Mouse (Mus musculus) cerebellum, adult 2 months (tissue): Measurements from ENCODE around the gene Ntm. TPM values are rescaled to one million over a fixed set of nuclear protein-coding genes. Genes with fewer than 3 reads are reported as not detected.

Source experiments
- DNase-seq, 2 experiments: peaks; one replicate each; pipeline ENCODE4 v3.0.0; 2021
- H3K27ac ChIP-seq: fragments of 200-500 bp; 2 replicates; pipeline ENCODE4 v1.5.1; 2012; ENCODE audit warnings: low read length, control low read depth, inconsistent platforms; ENCODE audit not compliant: insufficient read depth
- H3K27me3 ChIP-seq: fragments of 200-500 bp; 2 replicates; pipeline ENCODE4 v1.6.1; 2012; ENCODE audit warnings: inconsistent platforms, mild to moderate bottlenecking, low read length, moderate library complexity; ENCODE audit not compliant: control insufficient read depth, insufficient read depth
- H3K4me1 ChIP-seq: fragments of 200-500 bp; 2 replicates; pipeline ENCODE4 v1.6.1; 2011; ENCODE audit warnings: low read length; ENCODE audit not compliant: control insufficient read depth, insufficient read depth
- H3K4me3 ChIP-seq: fragments of 200-500 bp; replicated peaks from 2 replicates; pipeline ENCODE3; 2011; ENCODE audit warnings: mild to moderate bottlenecking, low read depth, low read length, control low read depth; ENCODE audit not compliant: insufficient read depth
- CTCF ChIP-seq: fragments of 200-500 bp; IDR thresholded peaks from 2 replicates; pipeline ENCODE4 v1.5.1; 2011; ENCODE audit warnings: low read depth, mild to moderate bottlenecking, control low read depth, low read length, moderate library complexity, borderline replicate concordance; ENCODE audit not compliant: insufficient read depth
- POLR2A ChIP-seq: fragments of 200-500 bp; IDR thresholded peaks from 2 replicates; pipeline ENCODE4 v1.6.1; 2011; ENCODE audit warnings: low read length, control low read depth, borderline replicate concordance; ENCODE audit not compliant: insufficient read depth
- WGBS: fragments of 180-500 bp; shearing (Covaris S2); methylation state at CpG from one replicate; pipeline ENCODE4 v1.1.7; 2018; 5-methylcytosine and 5-hydroxymethylcytosine counted together
- polyA plus RNA-seq: library from polyadenylated mRNA; depleted of rRNA; stranded (reverse); fragments of >200 nt; gene quantifications from 2 replicates; pipeline ENCODE4 v1.2.3, GENCODE M21; 2012

The Ntm gene
- polyA plus RNA-seq, 1 experiment = 193 TPM

GRCm38 (mm10) chr9:29268583-29269276 is 694.2 kb downstream of the Ntm start:
- TF ChIP-seq CTCF (no peak), POLR2A (no peak)
- no peaks in the 10 kb centered on the region for H3K27me3 ChIP-seq
- H3K27ac ChIP-seq = peak overlapping the region; percentile 57
- DNase-seq = peak; percentile 62 to 82
- H3K4me1 ChIP-seq = peaks cover 28% of the 10 kb centered on the region
- no peak overlapping the region for H3K4me3 ChIP-seq
- 13% methylated on average over 10 of the region's 10 CpGs for WGBS

- Histone ChIP-seq H3K4me3 (no peak overlapping the region), H3K4me1 (peaks cover 36% of the 10 kb centered on the region), H3K27me3 (no peaks in the 10 kb centered on the region), H3K27ac (peak overlapping the region; percentile 50; the same call in 1 of the 2 replicates)
- 39% methylated on average over 3 of the region's 3 CpGs for WGBS
- no peak for DNase-seq
- TF ChIP-seq POLR2A (no peak), CTCF (no peak)
Measured at GRCm38 (mm10) chr9:29267663-29268062, 695.3 kb downstream of the Ntm start.

- H3K4me1 ChIP-seq = peaks cover 40% of the 10 kb centered on the region
- H3K4me3 ChIP-seq = no peak overlapping the region
- no peak overlapping the region for H3K27ac ChIP-seq
- no peaks in the 10 kb centered on the region for H3K27me3 ChIP-seq
- no peak for DNase-seq
- TF ChIP-seq CTCF (no peak), POLR2A (no peak)
- 76% methylated on average over 4 of the region's 4 CpGs for WGBS
Measured at GRCm38 (mm10) chr9:29265177-29265576, 697.8 kb downstream of the Ntm start.

GRCm38 (mm10) chr9:29262836-29263235 is 700.1 kb downstream of the Ntm start:
- WGBS = 13% methylated on average over 3 of the region's 3 CpGs
- peaks cover 29% of the 10 kb centered on the region for H3K4me1 ChIP-seq
- no peak overlapping the region for H3K4me3 ChIP-seq
- no peaks in the 10 kb centered on the region for H3K27me3 ChIP-seq
- no peak for DNase-seq
- TF ChIP-seq POLR2A (no peak), CTCF (no peak)
- H3K27ac ChIP-seq = no peak overlapping the region

- DNase-seq = peak; percentile 50 to 78
- 9% methylated on average over 2 of the region's 2 CpGs for WGBS
Measured at GRCm38 (mm10) chr9:29252866-29253265, 710.1 kb downstream of the Ntm start.

GRCm38 (mm10) chr9:29250813-29251212 is 712.1 kb downstream of the Ntm start:
- 57% methylated on average over 3 of the region's 3 CpGs for WGBS
- Histone ChIP-seq H3K27ac (no peak overlapping the region), H3K4me1 (peaks cover 20% of the 10 kb centered on the region; the same call in 1 of the 2 replicates), H3K27me3 (no peaks in the 10 kb centered on the region), H3K4me3 (no peak overlapping the region)
- TF ChIP-seq CTCF (no peak), POLR2A (no peak)
- DNase-seq = no peak

More at GRCm38 (mm10) chr9:29252866-29253265, 710.1 kb downstream of the Ntm start:
- H3K4me3 ChIP-seq = no peak overlapping the region
- peak overlapping the region; percentile 66; the same call in 1 of the 2 replicates for H3K27ac ChIP-seq
- H3K27me3 ChIP-seq = no peaks in the 10 kb centered on the region
- H3K4me1 ChIP-seq = peaks cover 8% of the 10 kb centered on the region; the same call in 1 of the 2 replicates
- no peak for TF ChIP-seq CTCF
- no peak for TF ChIP-seq POLR2A

GRCm38 (mm10) chr9:29247812-29248211 is 715.1 kb downstream of the Ntm start:
- Histone ChIP-seq H3K27ac (peak overlapping the region; percentile 81), H3K4me1 (peaks cover 25% of the 10 kb centered on the region; the same call in 1 of the 2 replicates), H3K27me3 (no peaks in the 10 kb centered on the region), H3K4me3 (no peak overlapping the region)
- TF ChIP-seq POLR2A (no peak), CTCF (no peak)
- 50% methylated on average over 3 of the region's 3 CpGs for WGBS
- no peak for DNase-seq

- H3K27ac ChIP-seq = peak overlapping the region; percentile 71; the same call in 1 of the 2 replicates
- DNase-seq = peak in 1 of 2 experiments; percentile 81
- H3K4me1 ChIP-seq = peaks cover 51% of the 10 kb centered on the region
- H3K4me3 ChIP-seq = no peak overlapping the region
- no peak for TF ChIP-seq POLR2A
- no peak for TF ChIP-seq CTCF
- no peaks in the 10 kb centered on the region for H3K27me3 ChIP-seq
- WGBS = 13% methylated on average over 2 of the region's 2 CpGs
Measured at GRCm38 (mm10) chr9:29244006-29244405, 718.9 kb downstream of the Ntm start.
